Mouse (Mus musculus) liver, postnatal 0 days (tissue): ENCODE data around the gene Epha2. TPM values are rescaled to one million over a fixed set of nuclear protein-coding genes. Genes with fewer than 3 reads are reported as not detected.

Source experiments
- ATAC-seq: fragments of 200-750 bp; cut with Nextera tagmentation; 2 replicates; pipeline ENCODE4 v1.8.0; 2017; ENCODE audit warnings: mild to moderate bottlenecking, moderate library complexity
- DNase-seq: peaks from one replicate; pipeline ENCODE4 v3.0.0-alpha.2; 2016
- H3K27ac ChIP-seq: fragments of 300-500 bp; sonication (generic); 2 replicates; pipeline ENCODE4 v1.5.1; 2014; ENCODE audit warnings: antibody characterized with exemption, moderate library complexity, mild to moderate bottlenecking, low read depth
- H3K27me3 ChIP-seq: fragments of 300-500 bp; sonication (generic); 2 replicates; pipeline ENCODE4 v1.6.1; 2014; ENCODE audit warnings: low read length, control low read depth, mixed read lengths; ENCODE audit not compliant: insufficient read depth
- H3K36me3 ChIP-seq: fragments of 300-500 bp; sonication (generic); replicated peaks from 2 replicates; pipeline ENCODE4 v1.6.1; 2014; ENCODE audit warnings: mild to moderate bottlenecking, control low read depth, low read length, moderate library complexity, mixed read lengths; ENCODE audit not compliant: insufficient read depth
- H3K4me1 ChIP-seq: fragments of 300-500 bp; sonication (generic); 2 replicates; pipeline ENCODE4 v1.6.1; 2014; ENCODE audit warnings: antibody characterized with exemption, mild to moderate bottlenecking, control low read depth; ENCODE audit not compliant: insufficient read depth
- H3K4me2 ChIP-seq: fragments of 300-500 bp; sonication (generic); 2 replicates; pipeline ENCODE4 v1.6.1; 2014; ENCODE audit warnings: low read depth, mild to moderate bottlenecking, low read length, moderate library complexity, mixed read lengths
- H3K4me3 ChIP-seq: fragments of 300-500 bp; sonication (generic); 2 replicates; pipeline ENCODE4 v1.5.1; 2014; ENCODE audit warnings: low read depth, low read length
- H3K9ac ChIP-seq: fragments of 300-500 bp; sonication (generic); replicated peaks from 2 replicates; pipeline ENCODE4 v1.6.1; 2014; ENCODE audit warnings: mild to moderate bottlenecking, moderate library complexity
- H3K9me3 ChIP-seq: fragments of 300-500 bp; sonication (generic); 2 replicates; pipeline ENCODE4 v1.6.1; 2016; ENCODE audit warnings: mild to moderate bottlenecking, control low read depth, low read length, mixed read lengths
- CTCF ChIP-seq: sonication (generic); IDR thresholded peaks from 2 replicates; pipeline ENCODE4 v1.5.1; 2016; ENCODE audit warnings: antibody characterized with exemption, low read depth
- EP300 ChIP-seq: IDR thresholded peaks from 2 replicates; pipeline ENCODE4 v1.6.1; 2016; ENCODE audit warnings: antibody characterized with exemption, low read depth, mild to moderate bottlenecking
- WGBS: fragments of 180-500 bp; shearing (Covaris S2); extraction: QIAGEN DNeasy Blood & Tissue Kit; methylation state at CpG from one replicate; pipeline ENCODE4 v1.1.7; 2014; ENCODE audit not compliant: insufficient replicate concordance; 5-methylcytosine and 5-hydroxymethylcytosine counted together
- polyA plus RNA-seq: library from polyadenylated mRNA; unstranded; fragments of >200 nt; fragmentation: Nextera tagmentation; extraction: Ambion mirVana; gene quantifications from 2 replicates; pipeline ENCODE4 v1.2.1, GENCODE M21; 2015

Gene Epha2
- polyA plus RNA-seq, 1 experiment from 2014 or later, result 1.5 TPM

DNA sequence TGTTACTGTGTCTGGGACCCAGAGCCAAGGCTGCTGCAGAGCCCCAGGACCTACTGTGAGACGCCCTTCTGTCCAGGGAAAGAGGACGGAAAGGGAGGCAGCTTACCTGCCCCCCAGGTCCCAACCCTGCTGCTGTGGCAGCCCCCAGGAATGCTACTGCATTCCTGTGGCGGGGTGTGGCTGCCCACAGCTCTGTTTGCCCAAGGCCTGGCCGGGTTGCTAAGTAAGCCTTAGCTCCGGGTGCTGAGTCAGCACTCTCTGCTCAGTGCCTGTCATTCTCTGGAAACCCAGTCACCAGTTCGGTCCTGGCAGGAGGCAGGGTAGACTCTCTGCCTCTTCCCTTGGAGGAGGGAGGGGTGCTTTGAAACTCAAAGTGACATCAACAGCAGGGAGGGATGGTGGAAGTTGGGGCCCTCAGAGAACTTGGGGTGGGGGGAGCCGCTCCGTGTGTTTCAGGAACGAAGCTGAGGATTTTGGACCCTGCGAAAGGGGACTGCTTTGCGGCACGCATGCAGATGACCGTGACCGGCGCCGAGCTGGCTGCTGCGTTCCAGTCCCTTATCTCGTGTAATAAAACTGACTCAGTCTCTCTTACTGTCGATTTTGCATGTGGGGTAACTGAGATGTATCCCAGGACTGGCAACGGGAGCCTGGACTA is 14.1 kb upstream of the Epha2 start:
- 12% methylated on average over 20 of the region's 20 CpGs for WGBS
- Histone ChIP-seq H3K4me3 (no peak overlapping the region), H3K4me1 (peaks cover 30% of the 10 kb centered on the region), H3K36me3 (no peaks in the 10 kb centered on the region), H3K4me2 (peak overlapping the region; percentile 47; the same call in 1 of the 2 replicates), H3K27me3 (peaks cover 38% of the 10 kb centered on the region), H3K9ac (no peak overlapping the region; the same call in 1 of the 2 replicates), H3K27ac (no peak overlapping the region), H3K9me3 (no peaks in the 10 kb centered on the region)
- TF ChIP-seq CTCF (no peak), EP300 (no peak)
- DNase-seq, result no peak
- ATAC-seq, result no peak

GRCm38 (mm10) chr4:141287518-141288004 is 13.5 kb upstream of the Epha2 start:
- H3K4me3 ChIP-seq, result no peak overlapping the region

DNA sequence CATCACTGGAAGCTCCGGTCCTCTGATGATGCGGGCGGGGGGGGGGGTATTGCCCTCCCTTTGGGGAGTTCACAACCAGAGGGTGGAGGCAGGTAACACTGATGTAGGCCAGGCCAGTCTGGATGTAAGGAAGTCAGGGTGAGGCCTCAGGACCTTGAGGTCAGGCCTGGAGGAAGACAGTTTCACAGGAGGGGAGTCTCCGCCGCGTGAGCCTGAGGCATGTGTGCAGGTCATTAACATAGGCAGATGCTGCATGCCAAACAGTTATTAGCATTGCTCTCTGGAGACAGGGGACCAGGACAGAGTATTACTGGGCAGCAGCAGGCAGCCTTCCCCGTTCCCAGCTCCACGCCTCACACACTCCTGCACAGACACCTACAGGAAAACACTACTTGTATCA is 12.9 kb upstream of the Epha2 start:
- TF ChIP-seq CTCF (no peak), EP300 (no peak)
- Histone ChIP-seq H3K4me2 (no peak overlapping the region), H3K9me3 (no peaks in the 10 kb centered on the region), H3K27me3 (peaks cover 45% of the 10 kb centered on the region), H3K4me1 (peaks cover 29% of the 10 kb centered on the region), H3K4me3 (no peak overlapping the region), H3K27ac (no peak overlapping the region), H3K36me3 (no peaks in the 10 kb centered on the region), H3K9ac (no peak overlapping the region)
- no peak for DNase-seq
- no peak for ATAC-seq
- WGBS, result 46% methylated on average over 8 of the region's 8 CpGs

More at GRCm38 (mm10) chr4:141287518-141288004, 13.5 kb upstream of the Epha2 start:
- Histone ChIP-seq H3K9me3 (no peaks in the 10 kb centered on the region), H3K9ac (no peak overlapping the region; the same call in 1 of the 2 replicates), H3K27me3 (peaks cover 44% of the 10 kb centered on the region), H3K36me3 (no peaks in the 10 kb centered on the region), H3K4me2 (peak overlapping the region; percentile 47), H3K4me1 (peaks cover 29% of the 10 kb centered on the region), H3K27ac (no peak overlapping the region)
- no peak for TF ChIP-seq CTCF
- WGBS, result 4% methylated on average over 15 of the region's 15 CpGs
- peak; percentile 45 for ATAC-seq
- no peak for DNase-seq

DNA sequence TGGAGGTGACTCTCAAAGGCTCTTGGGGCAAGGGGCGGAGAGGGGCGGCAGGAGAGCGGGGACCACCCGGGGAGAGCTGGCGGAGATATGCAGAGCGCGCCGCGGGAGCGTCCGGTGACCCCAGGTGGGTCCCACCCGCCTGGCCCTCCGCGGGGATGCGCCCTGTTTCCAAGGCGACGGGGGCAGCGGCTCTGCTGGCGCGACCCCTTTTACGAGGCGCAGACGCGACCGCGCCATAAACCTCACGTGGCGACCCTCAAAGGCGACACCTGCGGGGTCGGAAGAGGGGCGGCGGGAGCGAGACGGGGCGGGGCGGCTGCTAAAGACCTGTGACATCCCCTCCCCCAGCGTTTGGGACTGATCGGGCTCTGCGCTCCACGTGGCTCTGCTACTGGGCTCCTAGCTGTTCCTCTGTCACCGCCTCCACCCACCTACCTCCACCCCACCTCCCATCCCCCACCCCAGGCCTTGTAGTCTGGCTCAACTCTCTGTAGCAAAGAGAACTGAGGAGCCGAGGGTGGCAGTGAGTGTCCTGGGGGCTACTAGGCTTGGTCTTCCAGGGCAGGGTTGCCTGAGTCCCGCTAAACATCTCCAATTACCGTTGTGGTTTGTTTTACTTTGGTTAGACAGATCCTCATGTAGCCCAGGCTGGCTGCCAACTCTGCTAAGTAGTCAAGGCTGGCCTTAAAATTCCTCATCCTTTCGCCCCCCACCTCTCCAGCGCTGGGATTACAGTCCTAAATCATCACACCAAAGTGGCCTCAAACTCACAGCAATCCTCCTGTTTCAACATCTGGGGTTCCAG is 9.3 kb upstream of the Epha2 start:
- H3K9ac ChIP-seq, result peak overlapping the region; percentile 30; the same call in 1 of the 2 replicates
- H3K4me1 ChIP-seq, result peaks cover 26% of the 10 kb centered on the region
- H3K4me2 ChIP-seq, result peak overlapping the region; percentile 64
- H3K4me3 ChIP-seq, result 0 out of 2 replicates have a peak overlapping the region, but pooled peaks have one; percentile 24
- no peaks in the 10 kb centered on the region for H3K9me3 ChIP-seq
- peak; percentile 38 for DNase-seq
- peak; percentile 53; the same call in 1 of the 2 replicates for ATAC-seq
- H3K27ac ChIP-seq, result no peak overlapping the region
- H3K36me3 ChIP-seq, result no peaks in the 10 kb centered on the region
- no peak for TF ChIP-seq CTCF
- no peak for TF ChIP-seq EP300
- peaks cover 48% of the 10 kb centered on the region for H3K27me3 ChIP-seq
- WGBS, result 3% methylated on average over 37 of the region's 47 CpGs

- H3K27me3 ChIP-seq, result peaks cover 42% of the 10 kb centered on the region
- no peaks in the 10 kb centered on the region for H3K36me3 ChIP-seq
- WGBS, result 11% methylated on average over 10 of the region's 15 CpGs
- peaks cover 21% of the 10 kb centered on the region for H3K4me1 ChIP-seq
- H3K9me3 ChIP-seq, result no peaks in the 10 kb centered on the region
- TF ChIP-seq CTCF (no peak), EP300 (no peak)
- no peak overlapping the region for H3K27ac ChIP-seq
- H3K4me2 ChIP-seq, result peak overlapping the region; percentile 34; the same call in 1 of the 2 replicates
- DNase-seq (peak; percentile 30), ATAC-seq (no peak)
- H3K4me3 ChIP-seq, result no peak overlapping the region
- H3K9ac ChIP-seq, result no peak overlapping the region
These were observed 5.3 kb upstream of the Epha2 start for GRCm38 (mm10) chr4:141295774-141296186.

GRCm38 (mm10) chr4:141297934-141298333 is 3.1 kb upstream of the Epha2 start:
- Histone ChIP-seq H3K36me3 (no peaks in the 10 kb centered on the region), H3K4me2 (no peak overlapping the region), H3K27ac (no peak overlapping the region), H3K27me3 (peaks cover 39% of the 10 kb centered on the region), H3K9ac (no peak overlapping the region), H3K4me1 (peaks cover 15% of the 10 kb centered on the region), H3K4me3 (no peak overlapping the region), H3K9me3 (no peaks in the 10 kb centered on the region)
- ATAC-seq (no peak), DNase-seq (no peak)
- TF ChIP-seq CTCF (no peak), EP300 (no peak)
- WGBS, result 65% methylated on average over 7 of the region's 7 CpGs
